Mouse (Mus musculus) liver, adult 2 months (tissue): ENCODE data around the gene Pik3r2.

Experiments
- CTCF ChIP-seq: fragments of 200-500 bp; IDR thresholded peaks from 2 replicates; pipeline ENCODE4 v1.5.1; 2011; ENCODE audit warnings: low read depth, low read length, control low read depth
- POLR2A ChIP-seq: fragments of 200-500 bp; IDR thresholded peaks from 2 replicates; pipeline ENCODE4 v1.6.1; 2011; ENCODE audit warnings: low read length, control low read depth; ENCODE audit not compliant: insufficient read depth; ENCODE audit errors: extremely low read depth

DNA sequence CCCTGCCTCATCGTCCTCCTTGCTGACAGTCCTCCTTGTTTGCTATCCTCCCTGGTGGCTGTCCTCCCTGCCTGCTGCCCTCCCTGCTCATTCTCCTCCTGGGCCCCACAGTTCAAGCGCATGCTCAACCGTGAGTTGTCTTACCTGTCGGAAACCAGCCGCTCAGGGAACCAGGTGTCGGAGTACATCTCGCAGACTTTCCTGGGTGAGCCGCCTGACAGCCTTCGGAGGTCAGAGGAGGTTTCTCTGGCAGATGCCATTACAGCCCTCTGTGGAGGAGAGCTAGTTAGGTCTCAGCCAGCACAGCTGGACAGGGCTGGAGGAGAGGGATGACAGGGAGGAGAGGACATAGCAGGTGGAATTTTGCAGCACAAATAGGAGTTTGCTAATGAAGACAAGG, 29.8 kb downstream of the Pik3r2 start:
- no peak for TF ChIP-seq CTCF
- TF ChIP-seq POLR2A = no peak
